Mouse (Mus musculus) neural tube, embryonic 14.5 days (tissue): ENCODE data around the gene Ptcd1. TPM values are rescaled to one million over a fixed set of nuclear protein-coding genes. Genes with fewer than 3 reads are reported as not detected.

Experiments used
- ATAC-seq: fragments of 200-750 bp; cut with Nextera tagmentation; 2 replicates; pipeline ENCODE4 v1.8.0; 2017; ENCODE audit warnings: low read depth, mild to moderate bottlenecking, moderate TSS enrichment, moderate library complexity
- H3K27ac ChIP-seq: fragments of 300-500 bp; sonication (generic); 2 replicates; pipeline ENCODE4 v1.5.1; 2014; ENCODE audit warnings: low read depth, mild to moderate bottlenecking, control low read depth, low read length, moderate library complexity, mixed read lengths
- H3K27me3 ChIP-seq: fragments of 300-500 bp; sonication (generic); 2 replicates; pipeline ENCODE4 v1.6.1; 2014; ENCODE audit warnings: low read length; ENCODE audit not compliant: control insufficient read depth, insufficient read depth
- H3K36me3 ChIP-seq: fragments of 300-500 bp; sonication (generic); 2 replicates; pipeline ENCODE4 v1.6.1; 2014; ENCODE audit warnings: low read length, mixed read lengths; ENCODE audit not compliant: control insufficient read depth, insufficient read depth
- H3K4me1 ChIP-seq: fragments of 300-500 bp; sonication (generic); 2 replicates; pipeline ENCODE4 v1.6.1; 2014; ENCODE audit warnings: low read length; ENCODE audit not compliant: control insufficient read depth, insufficient read depth
- H3K4me2 ChIP-seq: fragments of 300-500 bp; sonication (generic); 2 replicates; pipeline ENCODE4 v1.6.1; 2014; ENCODE audit warnings: mild to moderate bottlenecking, low read depth, low read length, control low read depth
- H3K4me3 ChIP-seq: fragments of 300-500 bp; sonication (generic); 2 replicates; pipeline ENCODE4 v1.5.1; 2014; ENCODE audit warnings: low read depth, low read length, control low read depth, mixed read lengths
- H3K9ac ChIP-seq: fragments of 300-500 bp; sonication (generic); replicated peaks from 2 replicates; pipeline ENCODE4 v1.6.1; 2014; ENCODE audit warnings: low read depth, mild to moderate bottlenecking, control low read depth, low read length, mixed read lengths
- H3K9me3 ChIP-seq: fragments of 300-500 bp; sonication (generic); 2 replicates; pipeline ENCODE4 v1.6.1; 2016; ENCODE audit warnings: low read length; ENCODE audit not compliant: control insufficient read depth
- WGBS: fragments of 180-500 bp; shearing (Covaris S2); extraction: QIAGEN DNeasy Blood & Tissue Kit; methylation state at CpG from one replicate; pipeline ENCODE4 v1.1.7; 2014; 5-methylcytosine and 5-hydroxymethylcytosine counted together
- polyA plus RNA-seq: library from polyadenylated mRNA; unstranded; fragments of >200 nt; fragmentation: Nextera tagmentation; extraction: Ambion mirVana; gene quantifications from 2 replicates; pipeline ENCODE4 v1.2.1, GENCODE M21; 2014

Gene Ptcd1
- polyA plus RNA-seq, 1 experiment from 2014 or later = 15.9 TPM

GRCm38 (mm10) chr5:145098340-145098821 lies 68.5 kb downstream of the Ptcd1 start:
- no peaks in the 10 kb centered on the region for H3K27me3 ChIP-seq
- no peak overlapping the region for H3K4me2 ChIP-seq
- H3K36me3 ChIP-seq = peaks cover 70% of the 10 kb centered on the region
- H3K4me1 ChIP-seq = no peaks in the 10 kb centered on the region
- H3K9me3 ChIP-seq = no peaks in the 10 kb centered on the region
- H3K27ac ChIP-seq = no peak overlapping the region
- no peak for ATAC-seq
- WGBS = 96% methylated on average over 10 of the region's 10 CpGs
- no peak overlapping the region for H3K9ac ChIP-seq
- H3K4me3 ChIP-seq = no peak overlapping the region

Other genes with a start within 250 kb of the Ptcd1 start
- 30.3 and 32.9 TPM in 2 replicates for gene Smurf1, start 201.3 kb downstream of the Ptcd1 start, polyA plus RNA-seq
- not detected in 2 replicates for gene Gm4871, start 134.4 kb downstream of the Ptcd1 start, polyA plus RNA-seq
- gene 1700018F24Rik, start 124.1 kb downstream of the Ptcd1 start, polyA plus RNA-seq = not detected in 2 replicates
- 243 and 254 TPM in 2 replicates for gene Arpc1a, start 83.3 kb downstream of the Ptcd1 start, polyA plus RNA-seq
- not detected in 2 replicates for gene Kpna7, start 83.1 kb downstream of the Ptcd1 start, polyA plus RNA-seq
- 14.1 and 41.7 TPM in 2 replicates for gene Arpc1b, start 52.9 kb downstream of the Ptcd1 start, polyA plus RNA-seq
- 98.1 and 109 TPM in 2 replicates for gene Pdap1, start 26.9 kb downstream of the Ptcd1 start, polyA plus RNA-seq
- 182 and 198 TPM in 2 replicates for gene Bud31, start 26.7 kb downstream of the Ptcd1 start, polyA plus RNA-seq
- gene Cpsf4, start 105 bp upstream of the Ptcd1 start, polyA plus RNA-seq = 30.1 and 31.3 TPM in 2 replicates
- gene Atp5j2, start 25.0 kb upstream of the Ptcd1 start, polyA plus RNA-seq = 539 and 628 TPM in 2 replicates
- gene Zkscan14, start 34.8 kb upstream of the Ptcd1 start, polyA plus RNA-seq = 15.2 and 17.0 TPM in 2 replicates
- 13.5 and 15.4 TPM in 2 replicates for gene Zkscan5, start 37.5 kb upstream of the Ptcd1 start, polyA plus RNA-seq
- gene Zfp655, start 64.6 kb upstream of the Ptcd1 start, polyA plus RNA-seq = 43.7 and 44.3 TPM in 2 replicates
- 0.40 and 0.57 TPM in 2 replicates for gene Zscan25, start 113.4 kb upstream of the Ptcd1 start, polyA plus RNA-seq
- not detected in 2 replicates for gene Cyp3a57, start 178.2 kb upstream of the Ptcd1 start, polyA plus RNA-seq